Mouse (Mus musculus): ENCODE measurements at regions not wholly inside any gene's neighbourhood (a gene's known extent, or its start where the extent isn't known, plus 50 kb on each side); places are given as distances from the start of the nearest gene placed in this dataset.
"Not testable (repeated sequence)": the region's sequence is repeated elsewhere in the genome, so short reads cannot be mapped to it uniquely, and the experiment has no call there.

DNA sequence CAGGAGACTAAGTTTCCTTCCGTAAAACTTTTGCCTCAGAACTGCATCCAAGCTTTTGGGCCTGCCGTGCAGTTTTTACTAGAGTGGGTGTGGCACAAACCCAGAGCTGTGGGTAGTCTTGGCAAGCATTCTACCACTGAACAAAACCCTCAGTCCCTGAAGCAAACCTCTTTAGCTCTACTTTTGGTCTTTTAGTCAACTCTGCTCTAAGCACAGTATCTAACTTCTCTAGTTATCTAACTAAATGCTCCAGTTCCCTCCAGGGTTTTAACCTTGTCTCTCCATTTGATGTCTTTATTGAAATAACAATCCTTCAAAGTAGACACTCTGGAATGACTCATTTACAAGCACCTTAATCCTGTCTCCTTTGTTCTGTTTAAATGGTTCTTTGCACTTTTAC lies 361.0 kb downstream of the Trib2 start:
- no peak for TF ChIP-seq CTCF (IDR thresholded peaks at IDR 0.05; ENCODE audit: low read depth)
- TF ChIP-seq EP300 (IDR thresholded peaks at IDR 0.05; ENCODE audit: low read depth), result no peak
- WGBS, result 95% methylated on average over 2 of the region's 2 CpGs
- no peak for DNase-seq (ENCODE audit: low spot score)

GRCm38 (mm10) chr12:15449484-15449883 lies 367.2 kb downstream of the Trib2 start:
- Histone ChIP-seq H3K4me1 (ENCODE audit: control insufficient read depth, insufficient read depth) (no peaks in the 10 kb centered on the region), H3K27ac (ENCODE audit: low read depth) (no peak overlapping the region), H3K4me3 (ENCODE audit: low read depth, low read length) (no peak overlapping the region), H3K27me3 (ENCODE audit: control insufficient read depth, insufficient read depth, low read length) (no peaks in the 10 kb centered on the region), H3K36me3 (replicated peaks; ENCODE audit: control insufficient read depth, insufficient read depth, low read length) (no peaks in the 10 kb centered on the region), H3K9me3 (replicated peaks; ENCODE audit: control insufficient read depth, low read length) (no peaks in the 10 kb centered on the region), H3K9ac (replicated peaks; ENCODE audit: low read depth, low read length) (no peak overlapping the region), H3K4me2 (ENCODE audit: low read depth, low read length) (no peak overlapping the region)
- TF ChIP-seq CTCF (IDR thresholded peaks at IDR 0.05; ENCODE audit: low read depth) (no peak), EP300 (IDR thresholded peaks at IDR 0.05; ENCODE audit: low read depth) (no peak)
- DNase-seq (ENCODE audit: low spot score) (no peak), ATAC-seq (ENCODE audit: insufficient read depth, low read depth) (no peak)
- WGBS, result 83% methylated on average over 4 of the region's 4 CpGs

More for the DNA sequence above, 361.0 kb downstream of the Trib2 start:
- Histone ChIP-seq H3K27me3 (ENCODE audit: control insufficient read depth, insufficient read depth, low read length) (no peaks in the 10 kb centered on the region), H3K9me3 (replicated peaks; ENCODE audit: control insufficient read depth, low read length) (no peaks in the 10 kb centered on the region), H3K4me3 (ENCODE audit: low read depth, low read length) (no peak overlapping the region), H3K4me1 (ENCODE audit: control insufficient read depth, insufficient read depth) (no peaks in the 10 kb centered on the region), H3K9ac (replicated peaks; ENCODE audit: low read depth, low read length) (no peak overlapping the region), H3K36me3 (replicated peaks; ENCODE audit: control insufficient read depth, insufficient read depth, low read length) (no peaks in the 10 kb centered on the region), H3K27ac (ENCODE audit: low read depth) (no peak overlapping the region), H3K4me2 (ENCODE audit: low read depth, low read length) (no peak overlapping the region)
- no peak for ATAC-seq (ENCODE audit: insufficient read depth, low read depth)

DNA sequence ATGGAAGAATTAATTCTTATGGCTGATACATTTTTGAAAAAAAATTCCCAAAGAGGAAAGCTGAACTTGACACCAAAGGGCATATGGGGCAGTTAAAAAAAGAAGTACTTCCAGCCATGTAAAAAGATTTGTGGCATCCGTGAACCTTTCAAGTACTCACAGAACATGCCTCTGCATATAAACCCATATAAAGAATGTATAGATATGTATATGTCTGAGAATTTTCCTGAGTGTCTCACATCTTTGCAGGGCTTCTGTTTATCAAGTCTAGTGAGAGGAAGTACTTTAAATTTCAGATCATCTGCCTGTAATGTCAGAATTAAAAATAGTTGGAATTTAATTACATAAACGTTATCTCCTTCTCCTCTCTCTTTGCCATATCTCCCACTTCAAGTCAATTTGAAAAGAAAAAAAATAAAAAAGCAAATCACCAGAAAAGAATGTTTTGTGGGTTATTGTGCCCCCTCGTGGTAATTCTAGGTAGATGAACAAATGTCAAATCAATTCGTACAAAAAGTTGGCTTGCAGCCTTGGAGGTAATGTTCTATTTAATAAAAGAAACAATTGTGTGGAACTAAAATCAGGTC lies 400.4 kb downstream of the Trib2 start:
- Histone ChIP-seq H3K4me2 (ENCODE audit: low read depth, low read length) (no peak overlapping the region), H3K27me3 (ENCODE audit: control insufficient read depth, insufficient read depth, low read length) (no peaks in the 10 kb centered on the region), H3K9ac (replicated peaks; ENCODE audit: low read depth, low read length) (no peak overlapping the region), H3K27ac (ENCODE audit: low read depth) (no peak overlapping the region), H3K9me3 (replicated peaks; ENCODE audit: control insufficient read depth, low read length) (no peaks in the 10 kb centered on the region), H3K36me3 (replicated peaks; ENCODE audit: control insufficient read depth, insufficient read depth, low read length) (no peaks in the 10 kb centered on the region), H3K4me3 (ENCODE audit: low read depth, low read length) (no peak overlapping the region), H3K4me1 (ENCODE audit: control insufficient read depth, insufficient read depth) (no peaks in the 10 kb centered on the region)
- 9% methylated on average over 4 of the region's 4 CpGs for WGBS
- DNase-seq (ENCODE audit: low spot score) (peak; percentile 10), ATAC-seq (ENCODE audit: insufficient read depth, low read depth) (no peak)
- TF ChIP-seq CTCF (IDR thresholded peaks at IDR 0.05; ENCODE audit: low read depth), result peak; percentile 29; the same call in 1 of the 2 replicates
- TF ChIP-seq EP300 (IDR thresholded peaks at IDR 0.05; ENCODE audit: low read depth), result no peak

- H3K9me3 ChIP-seq (replicated peaks; ENCODE audit: control insufficient read depth, low read length), result no peaks in the 10 kb centered on the region
- H3K27ac ChIP-seq (ENCODE audit: low read depth), result no peak overlapping the region
- no peaks in the 10 kb centered on the region for H3K4me1 ChIP-seq (ENCODE audit: control insufficient read depth, insufficient read depth)
- H3K36me3 ChIP-seq (replicated peaks; ENCODE audit: control insufficient read depth, insufficient read depth, low read length), result no peaks in the 10 kb centered on the region
- no peak overlapping the region for H3K9ac ChIP-seq (replicated peaks; ENCODE audit: low read depth, low read length)
- no peak for DNase-seq (ENCODE audit: low spot score)
- TF ChIP-seq CTCF (IDR thresholded peaks at IDR 0.05; ENCODE audit: low read depth), result no peak
- no peak for TF ChIP-seq EP300 (IDR thresholded peaks at IDR 0.05; ENCODE audit: low read depth)
- no peaks in the 10 kb centered on the region for H3K27me3 ChIP-seq (ENCODE audit: control insufficient read depth, insufficient read depth, low read length)
- no peak overlapping the region for H3K4me3 ChIP-seq (ENCODE audit: low read depth, low read length)
- no peak overlapping the region for H3K4me2 ChIP-seq (ENCODE audit: low read depth, low read length)
- ATAC-seq (ENCODE audit: insufficient read depth, low read depth), result no peak
- WGBS, result 69% methylated on average over 3 of the region's 3 CpGs
Measured at GRCm38 (mm10) chr12:15410419-15410818, 406.3 kb downstream of the Trib2 start.

DNA sequence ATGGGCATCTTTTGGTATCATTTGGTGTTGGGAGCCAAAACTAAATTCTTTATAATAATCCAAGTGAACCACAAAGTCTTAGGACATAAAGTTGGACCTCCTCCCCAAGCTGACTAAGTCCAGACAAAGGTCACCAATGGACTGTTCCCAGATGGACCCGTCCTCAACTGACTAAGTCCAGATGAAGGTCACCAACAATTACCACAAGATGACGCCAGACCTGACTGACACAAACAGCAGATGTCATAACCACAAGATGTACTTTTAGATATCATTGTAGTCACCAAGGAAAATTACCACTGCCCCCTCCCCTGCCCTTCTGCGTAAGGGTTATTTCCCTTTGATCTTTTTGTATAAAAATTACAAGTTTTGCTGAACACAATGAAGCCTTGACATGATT lies 409.1 kb downstream of the Trib2 start:
- H3K4me1 ChIP-seq (ENCODE audit: control insufficient read depth, insufficient read depth); H3K4me2 ChIP-seq (ENCODE audit: low read depth, low read length); H3K27ac ChIP-seq (ENCODE audit: low read depth); DNase-seq (ENCODE audit: low spot score); H3K4me3 ChIP-seq (ENCODE audit: low read depth, low read length); H3K9ac ChIP-seq (replicated peaks; ENCODE audit: low read depth, low read length); H3K9me3 ChIP-seq (replicated peaks; ENCODE audit: control insufficient read depth, low read length); ATAC-seq (ENCODE audit: insufficient read depth, low read depth); H3K36me3 ChIP-seq (replicated peaks; ENCODE audit: control insufficient read depth, insufficient read depth, low read length); H3K27me3 ChIP-seq (ENCODE audit: control insufficient read depth, insufficient read depth, low read length): not testable (repeated sequence)
- WGBS, result 65% methylated on average over 3 of the region's 3 CpGs

DNA sequence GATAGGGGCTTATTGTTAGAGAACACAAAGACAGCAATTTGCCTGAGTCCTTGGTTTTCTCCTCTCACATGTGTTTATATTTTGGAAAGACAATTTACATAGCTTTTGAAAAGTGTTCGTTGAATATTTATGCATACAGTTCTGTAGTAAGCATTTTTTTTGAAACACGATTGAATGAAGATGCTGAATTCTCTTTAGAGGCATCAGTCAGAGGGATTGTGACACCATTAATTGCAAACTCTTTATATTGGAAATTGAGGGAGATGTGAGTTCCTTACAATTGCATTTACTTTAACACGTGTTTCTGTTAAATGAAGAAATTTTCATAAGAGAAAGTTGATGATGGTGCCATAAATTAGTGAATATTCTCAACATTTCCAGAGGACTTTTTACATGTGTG lies 424.1 kb downstream of the Trib2 start:
- Histone ChIP-seq H3K27ac (ENCODE audit: low read depth) (no peak overlapping the region), H3K4me2 (ENCODE audit: low read depth, low read length) (no peak overlapping the region), H3K9me3 (replicated peaks; ENCODE audit: control insufficient read depth, low read length) (no peaks in the 10 kb centered on the region), H3K4me1 (ENCODE audit: control insufficient read depth, insufficient read depth) (no peaks in the 10 kb centered on the region), H3K4me3 (ENCODE audit: low read depth, low read length) (no peak overlapping the region), H3K9ac (replicated peaks; ENCODE audit: low read depth, low read length) (no peak overlapping the region), H3K27me3 (ENCODE audit: control insufficient read depth, insufficient read depth, low read length) (no peaks in the 10 kb centered on the region), H3K36me3 (replicated peaks; ENCODE audit: control insufficient read depth, insufficient read depth, low read length) (no peaks in the 10 kb centered on the region)
- DNase-seq (ENCODE audit: low spot score) (no peak), ATAC-seq (ENCODE audit: insufficient read depth, low read depth) (no peak)
- no peak for TF ChIP-seq CTCF (IDR thresholded peaks at IDR 0.05; ENCODE audit: low read depth)
- WGBS, result 73% methylated on average over 3 of the region's 3 CpGs
